Mouse (Mus musculus) CH12.LX (cell line): Measurements from ENCODE around the gene Ccdc30. TPM values are rescaled to one million over a fixed set of nuclear protein-coding genes. Genes with fewer than 3 reads are reported as not detected.

Experiments used
- DNase-seq: peaks from one replicate; pipeline ENCODE4 v3.0.0-alpha.2; 2013; ENCODE audit errors: extremely low read depth
- H3K27ac ChIP-seq: 2 replicates; pipeline ENCODE4 v1.5.1; 2012; ENCODE audit warnings: low read depth, mild to moderate bottlenecking, control low read depth, moderate library complexity; ENCODE audit not compliant: insufficient read depth
- H3K27me3 ChIP-seq: replicated peaks from 2 replicates; pipeline ENCODE3; 2012; ENCODE audit warnings: inconsistent platforms
- H3K36me3 ChIP-seq, 2 experiments: replicated peaks in 1 of 2; 2 replicates each; pipeline versions ENCODE3 to v1.6.1; 2012; ENCODE audit warnings: inconsistent platforms in 1 of 2, low read length in 1 of 2, mild to moderate bottlenecking in 1 of 2, mixed read lengths in 1 of 2, moderate library complexity in 1 of 2; ENCODE audit not compliant: control insufficient read depth in 1 of 2, insufficient read depth in 1 of 2
- H3K4me1 ChIP-seq, 2 experiments: 2 replicates each; pipeline ENCODE4 v1.6.1; 2012; ENCODE audit warnings: inconsistent platforms in 1 of 2, moderate library complexity in 1 of 2; ENCODE audit not compliant: insufficient read depth in 2 of 2, control insufficient read depth in 1 of 2
- H3K4me2 ChIP-seq: 2 replicates; pipeline ENCODE4 v1.6.1; 2012; ENCODE audit warnings: low read depth, mild to moderate bottlenecking, control low read depth; ENCODE audit not compliant: poor library complexity, insufficient read depth, severe bottlenecking
- H3K4me3 ChIP-seq, 3 experiments: fragments of 150-350 bp in 1 of 3; sonication (generic) in 1 of 3; replicated peaks in 1 of 3; 2 replicates each; pipeline versions ENCODE3 to v1.5.1; 2011 to 2012; ENCODE audit warnings: low read depth in 2 of 3, low read length in 2 of 3, mild to moderate bottlenecking in 2 of 3, moderate library complexity in 2 of 3, control low read depth in 1 of 3, improper control_type of control experiment in 1 of 3, inconsistent platforms in 1 of 3, mixed read lengths in 1 of 3; ENCODE audit not compliant: poor library complexity in 1 of 3
- H3K79me2 ChIP-seq: replicated peaks from 2 replicates; pipeline ENCODE4 v1.6.1; 2012; ENCODE audit warnings: mild to moderate bottlenecking, moderate library complexity; ENCODE audit not compliant: control insufficient read depth, poor library complexity, insufficient read depth, severe bottlenecking; ENCODE audit errors: extremely low read depth
- H3K9ac ChIP-seq: 2 replicates; pipeline ENCODE4 v1.6.1; 2012; ENCODE audit warnings: low read depth, mild to moderate bottlenecking, control low read depth, moderate library complexity; ENCODE audit not compliant: insufficient read depth
- H3K9me3 ChIP-seq: replicated peaks from 2 replicates; pipeline ENCODE3; 2012; ENCODE audit warnings: low read length, inconsistent platforms, mixed read lengths
- BHLHE40 ChIP-seq: IDR thresholded peaks from 2 replicates; pipeline ENCODE4 v1.6.1; 2011; ENCODE audit warnings: mild to moderate bottlenecking, low read depth, low read length, improper control_type of control experiment
- CHD1 ChIP-seq: IDR thresholded peaks from 2 replicates; pipeline ENCODE4 v1.6.1; 2012; ENCODE audit warnings: low read depth, low read length, improper control_type of control experiment, inconsistent platforms
- CHD2 ChIP-seq: IDR thresholded peaks from 2 replicates; pipeline ENCODE4 v1.6.1; 2011; ENCODE audit warnings: low read length, improper control_type of control experiment
- CTCF ChIP-seq, 2 experiments: IDR thresholded peaks in 1 of 2; conservative IDR thresholded peaks in 1 of 2; 2 replicates each; pipeline ENCODE4 v1.5.1; 2011 to 2012; ENCODE audit warnings: low read depth in 2 of 2, low read length in 2 of 2, improper control_type of control experiment in 1 of 2, inconsistent platforms in 1 of 2, mild to moderate bottlenecking in 1 of 2, moderate library complexity in 1 of 2
- E2F4 ChIP-seq: IDR thresholded peaks from 2 replicates; pipeline ENCODE4 v1.6.1; 2011; ENCODE audit warnings: low read depth, low read length, improper control_type of control experiment; ENCODE audit not compliant: insufficient replicate concordance
- ELF1 ChIP-seq: IDR thresholded peaks from 2 replicates; pipeline ENCODE4 v1.6.1; 2014; ENCODE audit warnings: low read depth, mild to moderate bottlenecking, inconsistent platforms, low read length, improper control_type of control experiment
- EP300 ChIP-seq: IDR thresholded peaks from 2 replicates; pipeline ENCODE4 v1.6.1; 2011; ENCODE audit warnings: low read length, improper control_type of control experiment
- ETS1 ChIP-seq: conservative IDR thresholded peaks from 2 replicates; pipeline ENCODE4 v1.6.1; 2012; ENCODE audit warnings: low read depth, mild to moderate bottlenecking, inconsistent platforms, low read length, improper control_type of control experiment, moderate library complexity
- GABPA ChIP-seq: IDR thresholded peaks from 2 replicates; pipeline ENCODE4 v1.6.1; 2012; ENCODE audit warnings: low read depth, low read length, improper control_type of control experiment, inconsistent platforms; ENCODE audit not compliant: insufficient replicate concordance
- HCFC1 ChIP-seq: IDR thresholded peaks from 2 replicates; pipeline ENCODE4 v1.6.1; 2012; ENCODE audit warnings: low read depth, mild to moderate bottlenecking, inconsistent platforms, low read length, improper control_type of control experiment
- IRF4 ChIP-seq: IDR thresholded peaks from 2 replicates; pipeline ENCODE4 v1.6.1; 2014; ENCODE audit warnings: low read depth, mild to moderate bottlenecking, inconsistent platforms, low read length, improper control_type of control experiment
- JUN ChIP-seq: IDR thresholded peaks from 2 replicates; pipeline ENCODE4 v1.6.1; 2011; ENCODE audit warnings: low read depth, mild to moderate bottlenecking, low read length, improper control_type of control experiment, moderate library complexity; ENCODE audit not compliant: insufficient read depth
- JUND ChIP-seq: conservative IDR thresholded peaks from 2 replicates; pipeline ENCODE4 v1.6.1; 2011; ENCODE audit warnings: low read depth, low read length, improper control_type of control experiment
- KAT2A ChIP-seq: IDR thresholded peaks from 2 replicates; pipeline ENCODE4 v1.6.1; 2012; ENCODE audit warnings: low read length, improper control_type of control experiment, inconsistent platforms; ENCODE audit not compliant: insufficient replicate concordance
- MAFK ChIP-seq: IDR thresholded peaks from 2 replicates; pipeline ENCODE4 v1.6.1; 2011; ENCODE audit warnings: low read length, improper control_type of control experiment; ENCODE audit not compliant: insufficient replicate concordance
- MAX ChIP-seq: IDR thresholded peaks from 2 replicates; pipeline ENCODE4 v1.6.1; 2011; ENCODE audit warnings: low read length, improper control_type of control experiment
- MAZ ChIP-seq: IDR thresholded peaks from 2 replicates; pipeline ENCODE4 v1.6.1; 2012; ENCODE audit warnings: low read depth, mild to moderate bottlenecking, inconsistent platforms, low read length, improper control_type of control experiment, moderate library complexity
- MEF2A ChIP-seq: IDR thresholded peaks from 2 replicates; pipeline ENCODE4 v1.6.1; 2014; ENCODE audit warnings: low read depth, mild to moderate bottlenecking, inconsistent platforms, low read length, improper control_type of control experiment, borderline replicate concordance
- MXI1 ChIP-seq: IDR thresholded peaks from 2 replicates; pipeline ENCODE4 v1.6.1; 2011; ENCODE audit warnings: mild to moderate bottlenecking, low read depth, low read length, improper control_type of control experiment
- MYC ChIP-seq: IDR thresholded peaks from 2 replicates; pipeline ENCODE4 v1.6.1; 2011; ENCODE audit warnings: low read depth, mild to moderate bottlenecking, improper control_type of control experiment, low read length
- NELFE ChIP-seq: IDR thresholded peaks from 2 replicates; pipeline ENCODE4 v1.6.1; 2011; ENCODE audit warnings: low read depth, low read length, improper control_type of control experiment
- NRF1 ChIP-seq: IDR thresholded peaks from 2 replicates; pipeline ENCODE4 v1.6.1; 2014; ENCODE audit warnings: low read depth, mild to moderate bottlenecking, inconsistent platforms, low read length, improper control_type of control experiment, moderate library complexity
- PAX5 ChIP-seq: IDR thresholded peaks from 2 replicates; pipeline ENCODE4 v1.6.1; 2012; ENCODE audit warnings: low read length, inconsistent platforms, mixed read lengths
- POLR2A ChIP-seq: IDR thresholded peaks from 2 replicates; pipeline ENCODE4 v1.6.1; 2011; ENCODE audit warnings: low read depth, mild to moderate bottlenecking, improper control_type of control experiment, low read length
- POLR2AphosphoS2 ChIP-seq: IDR thresholded peaks from 2 replicates; pipeline ENCODE4 v1.6.1; 2011; ENCODE audit warnings: low read depth, low read length, improper control_type of control experiment
- RCOR1 ChIP-seq: conservative IDR thresholded peaks from 2 replicates; pipeline ENCODE4 v1.6.1; 2012; ENCODE audit warnings: low read depth, mild to moderate bottlenecking, inconsistent platforms, low read length, improper control_type of control experiment
- SIN3A ChIP-seq: IDR thresholded peaks from 2 replicates; pipeline ENCODE4 v1.6.1; 2012; ENCODE audit warnings: low read length, improper control_type of control experiment, inconsistent platforms
- SMC3 ChIP-seq: IDR thresholded peaks from 2 replicates; pipeline ENCODE4 v1.6.1; 2011; ENCODE audit warnings: low read depth, low read length, improper control_type of control experiment
- TBP ChIP-seq: conservative IDR thresholded peaks from 2 replicates; pipeline ENCODE4 v1.6.1; 2011; ENCODE audit warnings: low read depth, low read length, improper control_type of control experiment
- TCF12 ChIP-seq: IDR thresholded peaks from 2 replicates; pipeline ENCODE4 v1.6.1; 2014; ENCODE audit warnings: low read depth, mild to moderate bottlenecking, inconsistent platforms, low read length, improper control_type of control experiment
- ZC3H11A ChIP-seq: IDR thresholded peaks from 2 replicates; pipeline ENCODE4 v1.6.1; 2012; ENCODE audit warnings: low read depth, mild to moderate bottlenecking, inconsistent platforms, low read length, improper control_type of control experiment
- ZKSCAN1 ChIP-seq: IDR thresholded peaks from 2 replicates; pipeline ENCODE4 v1.6.1; 2012; ENCODE audit warnings: low read depth, inconsistent platforms, low read length, improper control_type of control experiment, borderline replicate concordance
- ZMIZ1 ChIP-seq: IDR thresholded peaks from 2 replicates; pipeline ENCODE4 v1.6.1; 2012; ENCODE audit warnings: low read depth, mild to moderate bottlenecking, inconsistent platforms, low read length, improper control_type of control experiment
- ZNF384 ChIP-seq: IDR thresholded peaks from 2 replicates; pipeline ENCODE4 v1.6.1; 2012; ENCODE audit warnings: low read depth, low read length, improper control_type of control experiment, inconsistent platforms
- dilution Hi-C: fragments of 300-500 bp; cut with MboI; formaldehyde crosslinking; loops from 2 replicates; pipeline ENCODE4 v1.14.3; 2020; ENCODE audit warnings: low sequenced_read_pairs; ENCODE audit not compliant: extremely low pct_unique_long_range_greater_than_20kb, extremely low pct_ligation_motif_present
- in situ Hi-C: fragments of 300-500 bp; cut with MboI; formaldehyde crosslinking; loops from 3 replicates; pipeline ENCODE4 v1.14.3; 2019; ENCODE audit warnings: low sequenced_read_pairs, low pct_ligation_motif_present, low pct_unique_long_range_greater_than_20kb, mixed read lengths
- polyA plus RNA-seq: library from polyadenylated mRNA; unstranded; fragments of >175 nt; gene quantifications from 2 replicates; pipeline ENCODE4 v1.2.1, GENCODE M21; 2012; ENCODE audit warnings: low read depth; ENCODE audit not compliant: insufficient read length
- total RNA-seq, 2 experiments: library from RNA; depleted of rRNA; stranded (reverse); fragments of 300-350 nt in 1 of 2; fragments of >200 nt in 1 of 2; gene quantifications; 2 replicates each; pipeline ENCODE4 v1.2.3; 2012 to 2014

Gene Ccdc30
- total and polyA plus RNA-seq, 3 experiments = 0.04 TPM; not detected in 2

- peak; percentile 95 for DNase-seq
- peak overlapping the region; percentile 34 to 57 (median 41) for H3K4me3 ChIP-seq
- peaks cover 26 to 64% of the 10 kb centered on the region in 2 experiments for H3K4me1 ChIP-seq
- no peaks in the 10 kb centered on the region for H3K27me3 ChIP-seq
- TF ChIP-seq SIN3A (peak; percentile 65), BHLHE40 (peak; percentile 84), PAX5 (no peak), HCFC1 (peak; percentile 76), MEF2A (peak; percentile 83), SMC3 (no peak), KAT2A (0 out of 2 replicates have a peak, but pooled peaks have one; percentile 50), MAFK (peak; percentile 27; the same call in 1 of the 2 replicates), E2F4 (peak; percentile 36; the same call in 1 of the 2 replicates), JUND (peak; percentile 98), EP300 (peak; percentile 95), CHD2 (0 out of 2 replicates have a peak, but pooled peaks have one; percentile 15), MAZ (0 out of 2 replicates have a peak, but pooled peaks have one; percentile 57), ZMIZ1 (peak; percentile 61; the same call in 1 of the 2 replicates), POLR2A (peak; percentile 76), CHD1 (0 out of 2 replicates have a peak, but pooled peaks have one; percentile 86), JUN (peak; percentile 91), TBP (peak; percentile 84), CTCF (conservative IDR thresholded peaks at IDR 0.05 in 1 of 2, IDR thresholded peaks at IDR 0.05 in 1 of 2; ENCODE audit: low read depth in 2 of 2, low read length in 2 of 2) (no peak), MXI1 (peak; percentile 73), POLR2AphosphoS2 (no peak), ETS1 (peak; percentile 88), RCOR1 (peak; percentile 58), ZNF384 (no peak), ZC3H11A (no peak), MYC (peak; percentile 79; the same call in 1 of the 2 replicates), MAX (peak; percentile 70), NELFE (peak; percentile 33; the same call in 1 of the 2 replicates), TCF12 (peak; percentile 97), NRF1 (no peak), ZKSCAN1 (no peak), IRF4 (peak; percentile 99), GABPA (no peak), ELF1 (peak; percentile 81)
- H3K9me3 ChIP-seq = no peaks in the 10 kb centered on the region
- in situ Hi-C loops = no loop called here
- peak overlapping the region; percentile 75 for H3K27ac ChIP-seq
- no peaks in the 10 kb centered on the region for H3K79me2 ChIP-seq
- H3K36me3 ChIP-seq = peaks cover 0 to 12% of the 10 kb centered on the region in 2 experiments
- peak overlapping the region; percentile 43 for H3K9ac ChIP-seq
- H3K4me2 ChIP-seq = peak overlapping the region; percentile 90
- dilution Hi-C loops = no loop called here
These were observed 48.6 kb upstream of the Ccdc30 start for GRCm38 (mm10) chr4:119463756-119464419.
